Mouse (Mus musculus) kidney, adult 2 months (tissue): ENCODE results near the gene Ppm1k.

Experiments used
- CTCF ChIP-seq: fragments of 200-500 bp; conservative IDR thresholded peaks from 2 replicates; pipeline ENCODE4 v1.5.1; 2011; ENCODE audit warnings: low read depth, mild to moderate bottlenecking, control low read depth, low read length, moderate library complexity, mixed read lengths; ENCODE audit not compliant: insufficient read depth, insufficient read length
- POLR2A ChIP-seq: fragments of 200-500 bp; IDR thresholded peaks from one replicate; pipeline ENCODE4 v1.6.1; 2011; ENCODE audit warnings: low read depth, low read length, control low read depth

DNA sequence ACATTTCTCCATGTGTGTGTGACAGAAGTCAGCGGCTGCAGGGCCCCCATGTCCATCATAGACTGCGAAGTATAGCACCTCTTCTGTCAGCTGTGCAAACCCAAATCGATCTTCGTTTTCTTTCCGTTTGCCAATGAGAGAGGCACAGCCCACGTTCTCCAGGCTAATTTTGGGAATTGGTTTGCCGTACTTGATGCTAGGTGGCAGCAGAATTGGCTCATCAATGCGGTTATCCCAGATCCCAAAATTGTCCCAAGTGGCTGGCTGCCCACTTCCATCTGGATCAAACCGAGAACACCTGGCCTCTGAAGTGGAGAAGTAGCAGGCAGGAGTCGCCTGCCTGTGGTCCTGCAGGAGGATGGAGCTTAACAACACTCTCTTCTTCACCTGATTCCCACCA, 10.5 kb downstream of the Ppm1k start:
- no peak for TF ChIP-seq CTCF
- TF ChIP-seq POLR2A: no peak
